Comparison of ENCODE assay signal across 7 mouse cellular contexts in genomic region chr7:116286173-116286572, GRCm38 (mm10). TPM values are rescaled to one million over a fixed set of nuclear protein-coding genes. Genes with fewer than 3 reads are reported as not detected.
DNase-seq lines count a peak whose midpoint lies in the region; ATAC-seq and TF ChIP-seq lines count a peak whose summit lies in the region.

No protein-coding gene starts in this region.

- H3K9me3 ChIP-seq in ES-E14 (ENCODE audit: control insufficient read depth, insufficient read depth, low read depth, low read length), result no peaks in the 10 kb centered on the region
- H3K9me3 ChIP-seq in intestine, embryonic 16.5 days (ENCODE audit: control insufficient read depth, low read length), result no peaks in the 10 kb centered on the region
- no peaks in the 10 kb centered on the region for H3K9me3 ChIP-seq in liver, embryonic 12.5 days (replicated peaks)

- H3K4me2 ChIP-seq in intestine, embryonic 16.5 days (ENCODE audit: low read depth, low read length), result peak overlapping the region; percentile 23; the same call in 1 of the 2 replicates
- H3K4me2 ChIP-seq in liver, embryonic 12.5 days, result peak overlapping the region; percentile 35

- H3K27ac ChIP-seq in ES-E14 (ENCODE audit: insufficient read depth, low read depth, low read length, poor library complexity, severe bottlenecking), result peak overlapping the region; percentile 40; the same call in 1 of the 2 replicates
- peak overlapping the region; percentile 83 for H3K27ac ChIP-seq in intestine, embryonic 16.5 days (ENCODE audit: low read length)
- peak overlapping the region; percentile 64 for H3K27ac ChIP-seq in liver, embryonic 12.5 days

- peak; percentile 41 for ATAC-seq in intestine, embryonic 16.5 days
- ATAC-seq in liver, embryonic 12.5 days, result no peak

- intact Hi-C loops in left cerebral cortex, postnatal 14 days (cut with DNase I), result no loop called here

- no peak overlapping the region for H3K4me3 ChIP-seq in ES-E14 (ENCODE audit: insufficient read depth in 1 of 2, low read depth in 1 of 2, low read length in 2 of 2, poor library complexity in 1 of 2, severe bottlenecking in 1 of 2)
- H3K4me3 ChIP-seq in intestine, embryonic 16.5 days (ENCODE audit: low read length), result no peak overlapping the region
- H3K4me3 ChIP-seq in liver, embryonic 12.5 days, result no peak overlapping the region

- in situ Hi-C loops in ES-E14 (cut with MboI; ENCODE audit: low sequenced_read_pairs in 2 of 2, unreplicated experiment in 2 of 2), result no loop called here

- H3K9ac ChIP-seq in ES-E14 (ENCODE audit: insufficient read depth, low read depth, low read length, poor library complexity, severe bottlenecking), result no peak overlapping the region
- no peak overlapping the region for H3K9ac ChIP-seq in intestine, embryonic 16.5 days (ENCODE audit: low read depth, low read length)
- no peak overlapping the region for H3K9ac ChIP-seq in liver, embryonic 12.5 days

- 59% methylated on average over 12 of the region's 12 CpGs for WGBS in intestine, embryonic 16.5 days
- WGBS in liver, embryonic 12.5 days (ENCODE audit: insufficient replicate concordance), result 59% methylated on average over 12 of the region's 12 CpGs

- H3K4me1 ChIP-seq in ES-E14 (ENCODE audit: control insufficient read depth in 2 of 2, insufficient read depth in 2 of 2, low read length in 2 of 2, poor library complexity in 1 of 2), result peaks cover 5 to 64% of the 10 kb centered on the region in 2 experiments; a peak in 3 of 4 replicates
- H3K4me1 ChIP-seq in intestine, embryonic 16.5 days (ENCODE audit: control insufficient read depth, insufficient read depth, low read length), result peaks cover 66% of the 10 kb centered on the region
- H3K4me1 ChIP-seq in liver, embryonic 12.5 days, result peaks cover 51% of the 10 kb centered on the region

- DNase-seq in ES-E14 (ENCODE audit: low read depth, low spot score), result no peak
- DNase-seq in adrenal gland, postnatal 25 days, result peak; percentile 76
- DNase-seq in left cerebral cortex, postnatal 14 days (ENCODE audit: low spot score in 2 of 2), result no peak
- no peak for DNase-seq in urinary bladder, adult 18-20 months (ENCODE audit: low spot score in 2 of 2)
- DNase-seq in ovary, postnatal 10 days (ENCODE audit: low spot score), result no peak

- no peaks in the 10 kb centered on the region for H3K27me3 ChIP-seq in intestine, embryonic 16.5 days (replicated peaks; ENCODE audit: control insufficient read depth, insufficient read depth, low read length)
- H3K27me3 ChIP-seq in liver, embryonic 12.5 days (replicated peaks), result no peaks in the 10 kb centered on the region

- no peaks in the 10 kb centered on the region; the same call in 1 of the 2 replicates for H3K36me3 ChIP-seq in ES-E14 (ENCODE audit: control insufficient read depth, insufficient read depth, low read length, poor library complexity, severe bottlenecking)
- H3K36me3 ChIP-seq in intestine, embryonic 16.5 days (ENCODE audit: control insufficient read depth, insufficient read depth, low read length), result no peaks in the 10 kb centered on the region
- H3K36me3 ChIP-seq in liver, embryonic 12.5 days, result no peaks in the 10 kb centered on the region

TF ChIP-seq in ES-E14, 5 proteins besides CTCF, POLR2A, EP300 and RAD21:
- no peak for TF ChIP-seq ZC3H11A (IDR thresholded peaks at IDR 0.05; ENCODE audit: borderline replicate concordance, low read depth, low read length)
- no peak for TF ChIP-seq ZNF384 (IDR thresholded peaks at IDR 0.05; ENCODE audit: low read depth, low read length)

RNA-seq across cellular contexts. Expression of gene Plekha7, which starts 22.0 kb away (rescaled TPM):
- total RNA-seq in ES-E14 (2012; rRNA removed), result 38.0 and 56.4 TPM in 2 replicates
- 16.9 and 28.0 TPM in 2 replicates for total RNA-seq in adrenal gland, postnatal 25 days (2021)
- 18.7 and 24.3 TPM in 2 replicates for polyA plus RNA-seq in intestine, embryonic 16.5 days (2015; fragmentation: Nextera tagmentation; extraction: Ambion mirVana)
- 3.6 TPM in 2 replicates for polyA plus RNA-seq in liver, embryonic 12.5 days (2016; fragmentation: Nextera tagmentation; extraction: Ambion mirVana)
- 10 to 100 TPM; 21.0 to 23.5 TPM for total RNA-seq in left cerebral cortex, postnatal 14 days (2021)

RNA-seq across cellular contexts. Expression of gene Rps13, which starts 47.8 kb away (rescaled TPM):
- total RNA-seq in ES-E14 (2012; rRNA removed), result 801 and 1,038 TPM in 2 replicates
- 351 and 444 TPM in 2 replicates for total RNA-seq in adrenal gland, postnatal 25 days (2021)
- 744 and 753 TPM in 2 replicates for polyA plus RNA-seq in intestine, embryonic 16.5 days (2015; fragmentation: Nextera tagmentation; extraction: Ambion mirVana)
- 786 and 821 TPM in 2 replicates for polyA plus RNA-seq in liver, embryonic 12.5 days (2016; fragmentation: Nextera tagmentation; extraction: Ambion mirVana)
- 100 to 1,000 TPM; 181 to 206 TPM for total RNA-seq in left cerebral cortex, postnatal 14 days (2021)
